Mouse (Mus musculus): ENCODE data around the gene Moxd1. TPM values are rescaled to one million over a fixed set of nuclear protein-coding genes. Genes with fewer than 3 reads are reported as not detected.

Moxd1 gene
- polyA plus RNA-seq, 1 experiment from 2014 or later, result 24.0 TPM

DNA sequence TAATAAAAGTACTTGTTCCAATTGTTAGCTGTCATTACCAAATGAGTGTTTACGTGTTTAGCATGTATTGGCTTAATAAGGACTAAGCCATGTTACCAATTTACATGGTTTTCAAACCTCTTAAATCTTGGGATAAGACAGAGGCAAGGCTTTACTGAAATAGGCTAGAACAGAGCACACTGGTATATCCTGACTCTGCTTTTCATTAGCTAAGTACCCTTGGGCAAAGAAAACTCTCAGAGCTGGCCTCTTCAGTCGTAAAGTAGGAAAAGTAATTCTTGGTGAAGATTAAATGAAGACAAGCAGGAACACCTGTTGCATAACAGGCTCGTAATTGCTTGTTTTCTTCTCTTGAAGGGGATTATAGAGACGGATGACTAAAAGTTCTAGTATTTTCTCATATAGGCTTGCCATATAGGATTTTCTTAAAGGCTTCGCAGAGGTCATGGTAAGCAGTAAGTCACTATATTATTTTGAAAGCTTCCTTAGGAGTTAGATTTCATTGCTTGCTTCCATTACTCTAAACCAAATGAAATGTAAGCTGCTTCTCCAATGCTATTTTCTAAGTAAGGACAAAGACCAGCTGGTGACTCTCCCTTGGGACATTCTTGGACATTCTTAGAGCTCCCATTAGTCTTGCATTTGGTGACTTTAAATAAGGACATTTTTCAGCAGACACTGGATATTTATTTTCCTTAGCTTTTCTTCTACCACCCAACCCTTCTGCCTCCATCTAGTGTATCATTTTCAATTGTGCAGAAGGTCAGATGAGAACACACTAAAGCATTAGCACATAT lies 36.7 kb downstream of the Moxd1 start:
- peak overlapping the region; percentile 23; the same call in 1 of the 2 replicates for H3K27ac ChIP-seq (ENCODE audit: low read length)
- H3K4me3 ChIP-seq (ENCODE audit: low read length), result no peak overlapping the region
- no peak; the same call in 1 of the 2 replicates for ATAC-seq (ENCODE audit: low FRiP score, low TSS enrichment)
- no peak overlapping the region for H3K4me2 ChIP-seq (replicated peaks; ENCODE audit: low read depth, low read length)
- WGBS, result 35% methylated on average over 5 of the region's 5 CpGs
- no peak overlapping the region for H3K9ac ChIP-seq (replicated peaks; ENCODE audit: low read length)
- H3K9me3 ChIP-seq (ENCODE audit: low read length), result no peaks in the 10 kb centered on the region
- no peaks in the 10 kb centered on the region for H3K27me3 ChIP-seq (ENCODE audit: insufficient read depth, low read length)
- H3K36me3 ChIP-seq (ENCODE audit: insufficient read depth, low read length), result no peaks in the 10 kb centered on the region
- H3K4me1 ChIP-seq (ENCODE audit: insufficient read depth, low read length), result 0 out of 2 replicates have a peak, but pooled peaks cover 2% of the 10 kb centered on the region

DNA sequence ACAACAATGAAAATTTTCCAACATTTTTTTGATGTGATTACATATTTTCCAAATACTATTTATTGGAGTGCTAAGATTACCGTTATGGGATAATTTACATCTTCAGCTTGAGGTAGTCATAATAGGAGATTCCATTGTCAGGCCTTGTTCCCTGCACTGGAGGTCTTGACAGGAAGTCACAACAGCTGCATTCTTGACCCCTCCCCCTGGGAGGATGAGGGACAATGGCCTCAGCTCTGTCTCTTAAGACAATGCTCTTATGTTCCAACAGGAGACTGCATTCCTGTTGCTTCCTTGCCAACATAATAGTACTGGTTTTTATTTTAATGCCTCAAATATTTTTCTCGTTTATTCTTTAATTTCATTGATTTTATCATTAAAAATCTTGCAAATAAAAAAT lies 44.2 kb downstream of the Moxd1 start:
- Histone ChIP-seq H3K36me3 (ENCODE audit: insufficient read depth, low read length) (no peaks in the 10 kb centered on the region), H3K27ac (ENCODE audit: low read length) (no peak overlapping the region), H3K4me1 (ENCODE audit: insufficient read depth, low read length) (no peaks in the 10 kb centered on the region), H3K9me3 (ENCODE audit: low read length) (no peaks in the 10 kb centered on the region), H3K4me3 (ENCODE audit: low read length) (no peak overlapping the region), H3K9ac (replicated peaks; ENCODE audit: low read length) (no peak overlapping the region), H3K27me3 (ENCODE audit: insufficient read depth, low read length) (no peaks in the 10 kb centered on the region), H3K4me2 (replicated peaks; ENCODE audit: low read depth, low read length) (no peak overlapping the region)
- 75% methylated on average over 2 of the region's 2 CpGs for WGBS
- no peak for ATAC-seq (ENCODE audit: low FRiP score, low TSS enrichment)

DNA sequence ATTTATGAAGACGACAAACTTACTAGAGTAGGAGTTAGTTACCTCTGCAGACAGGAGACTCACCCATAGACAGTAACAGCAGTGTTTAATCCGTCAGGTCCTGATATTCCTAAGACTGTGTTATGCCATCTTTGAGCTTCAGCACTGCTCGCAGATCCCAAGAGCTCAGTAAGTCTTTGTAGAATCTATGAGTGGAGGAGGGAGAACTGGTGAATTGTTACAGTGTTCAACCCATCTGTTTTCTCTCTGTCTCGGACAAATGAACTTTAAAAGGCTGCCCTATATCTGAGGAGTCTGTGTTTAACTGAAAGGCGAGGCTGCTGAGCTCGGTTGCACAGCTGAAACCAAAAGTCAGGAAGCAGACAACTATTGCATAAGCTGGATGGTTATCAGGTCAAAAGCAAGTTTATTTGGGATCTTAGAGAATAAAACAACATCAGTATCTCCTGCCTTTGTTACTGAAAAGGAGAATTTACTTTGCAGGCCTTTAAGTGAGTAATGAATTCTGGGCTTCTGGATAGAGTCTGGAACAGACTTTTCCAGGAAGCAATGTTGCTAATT lies 47.8 kb downstream of the Moxd1 start:
- Histone ChIP-seq H3K9ac (replicated peaks; ENCODE audit: low read length) (no peak overlapping the region), H3K4me2 (replicated peaks; ENCODE audit: low read depth, low read length) (no peak overlapping the region), H3K4me1 (ENCODE audit: insufficient read depth, low read length) (0 out of 2 replicates have a peak, but pooled peaks cover 5% of the 10 kb centered on the region), H3K4me3 (ENCODE audit: low read length) (no peak overlapping the region), H3K27ac (ENCODE audit: low read length) (0 out of 2 replicates have a peak overlapping the region, but pooled peaks have one; percentile 57), H3K36me3 (ENCODE audit: insufficient read depth, low read length) (no peaks in the 10 kb centered on the region), H3K27me3 (ENCODE audit: insufficient read depth, low read length) (no peaks in the 10 kb centered on the region), H3K9me3 (ENCODE audit: low read length) (no peaks in the 10 kb centered on the region)
- WGBS, result 44% methylated on average over 6 of the region's 6 CpGs
- no peak for ATAC-seq (ENCODE audit: low FRiP score, low TSS enrichment)

DNA sequence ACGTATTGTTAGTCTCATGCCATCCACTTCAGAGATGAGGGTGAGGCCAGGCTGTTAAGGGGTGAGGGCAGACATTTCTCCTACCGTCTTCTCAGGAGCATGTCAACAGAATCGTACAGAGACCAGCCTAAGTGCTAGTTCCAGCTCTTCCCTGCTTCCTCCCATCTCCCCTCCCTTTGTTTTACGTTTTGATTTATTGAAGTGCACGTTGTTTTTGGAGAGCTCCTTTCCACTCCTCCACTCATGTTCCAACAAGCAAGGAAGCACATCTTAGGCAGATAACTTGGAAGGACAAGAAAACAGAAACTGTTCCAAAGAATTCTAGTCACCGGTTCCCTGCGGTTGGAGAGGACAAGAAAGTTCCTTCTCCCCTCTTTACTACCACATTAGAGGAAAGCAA lies 52.9 kb downstream of the Moxd1 start:
- Histone ChIP-seq H3K36me3 (ENCODE audit: insufficient read depth, low read length) (no peaks in the 10 kb centered on the region), H3K4me1 (ENCODE audit: insufficient read depth, low read length) (0 out of 2 replicates have a peak, but pooled peaks cover 11% of the 10 kb centered on the region), H3K4me2 (replicated peaks; ENCODE audit: low read depth, low read length) (peak overlapping the region; percentile 6; the same call in 1 of the 2 replicates), H3K27ac (ENCODE audit: low read length) (no peak overlapping the region), H3K9me3 (ENCODE audit: low read length) (no peaks in the 10 kb centered on the region), H3K4me3 (ENCODE audit: low read length) (no peak overlapping the region), H3K27me3 (ENCODE audit: insufficient read depth, low read length) (no peaks in the 10 kb centered on the region), H3K9ac (replicated peaks; ENCODE audit: low read length) (no peak overlapping the region)
- ATAC-seq (ENCODE audit: low FRiP score, low TSS enrichment), result peak; percentile 59; the same call in 1 of the 2 replicates
- 10% methylated on average over 7 of the region's 7 CpGs for WGBS

DNA sequence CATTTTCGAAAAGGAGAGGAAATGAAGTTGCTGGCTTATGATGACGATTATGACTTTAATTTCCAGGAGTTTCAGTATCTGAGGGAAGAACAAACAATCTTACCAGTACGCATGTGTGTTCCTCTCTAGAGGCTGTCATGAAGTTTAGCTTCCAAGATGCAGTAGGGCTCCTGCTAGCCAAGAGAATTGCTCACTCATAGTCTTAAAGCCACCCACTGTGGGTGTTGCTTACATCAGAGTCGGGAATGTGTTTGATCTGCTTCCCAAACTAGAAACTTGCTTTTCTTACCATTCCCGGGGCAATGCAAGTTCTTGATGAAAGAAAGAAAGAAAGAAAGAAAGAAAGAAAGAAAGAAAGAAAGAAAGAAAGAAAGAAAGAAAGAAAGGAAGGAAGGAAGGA lies 59.3 kb downstream of the Moxd1 start:
- no peak for ATAC-seq (ENCODE audit: low FRiP score, low TSS enrichment)
- no peak overlapping the region for H3K9ac ChIP-seq (replicated peaks; ENCODE audit: low read length)
- no peaks in the 10 kb centered on the region for H3K4me1 ChIP-seq (ENCODE audit: insufficient read depth, low read length)
- H3K27me3 ChIP-seq (ENCODE audit: insufficient read depth, low read length), result no peaks in the 10 kb centered on the region
- no peak overlapping the region for H3K4me3 ChIP-seq (ENCODE audit: low read length)
- no peak overlapping the region for H3K4me2 ChIP-seq (replicated peaks; ENCODE audit: low read depth, low read length)
- H3K27ac ChIP-seq (ENCODE audit: low read length), result no peak overlapping the region
- 61% methylated on average over 5 of the region's 5 CpGs for WGBS
- no peaks in the 10 kb centered on the region for H3K36me3 ChIP-seq (ENCODE audit: insufficient read depth, low read length)
- no peaks in the 10 kb centered on the region for H3K9me3 ChIP-seq (ENCODE audit: low read length)

DNA sequence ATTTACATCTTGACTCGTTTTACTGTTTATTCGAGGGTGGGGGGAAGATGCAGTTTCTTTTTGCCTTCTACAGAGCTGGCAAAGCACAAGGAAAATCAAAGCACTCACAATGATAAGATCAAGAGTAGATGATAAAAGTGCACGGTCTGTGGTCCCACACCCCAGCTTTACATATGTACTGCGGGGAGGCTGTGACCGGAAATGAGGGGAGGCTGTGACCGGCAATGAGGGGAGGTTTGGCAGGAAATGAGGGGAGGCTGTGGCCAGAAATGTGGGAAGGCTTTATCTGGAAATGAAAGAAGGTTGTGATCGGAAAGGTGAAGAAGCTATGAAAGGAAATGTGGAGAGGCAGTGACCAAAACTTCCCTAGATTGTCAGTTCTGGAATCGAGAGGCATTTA lies 68.3 kb downstream of the Moxd1 start:
- Histone ChIP-seq H3K36me3 (ENCODE audit: insufficient read depth, low read length) (no peaks in the 10 kb centered on the region), H3K4me3 (ENCODE audit: low read length) (no peak overlapping the region), H3K4me1 (ENCODE audit: insufficient read depth, low read length) (no peaks in the 10 kb centered on the region), H3K27me3 (ENCODE audit: insufficient read depth, low read length) (no peaks in the 10 kb centered on the region), H3K4me2 (replicated peaks; ENCODE audit: low read depth, low read length) (no peak overlapping the region), H3K27ac (ENCODE audit: low read length) (no peak overlapping the region), H3K9ac (replicated peaks; ENCODE audit: low read length) (no peak overlapping the region), H3K9me3 (ENCODE audit: low read length) (no peaks in the 10 kb centered on the region)
- no peak for ATAC-seq (ENCODE audit: low FRiP score, low TSS enrichment)
- WGBS, result 64% methylated on average over 8 of the region's 8 CpGs

DNA sequence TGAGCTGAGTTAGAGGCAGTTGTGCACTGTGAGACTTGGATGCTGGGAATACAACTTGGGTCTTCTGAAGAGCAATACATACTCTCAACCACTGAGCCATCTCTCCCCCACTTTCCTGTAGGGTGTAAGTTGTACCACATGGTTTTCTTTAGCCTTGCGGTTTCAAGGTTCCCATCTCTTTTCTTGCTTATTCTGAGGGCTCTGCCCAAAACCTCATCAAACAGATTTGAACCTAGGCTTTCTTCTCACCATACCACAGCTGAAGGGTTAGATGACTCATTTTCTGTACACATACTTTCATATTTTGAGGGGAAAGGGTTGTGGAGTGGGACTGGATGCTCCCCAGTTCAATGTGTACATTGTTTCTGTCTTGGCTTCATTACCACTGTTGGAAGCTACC lies 69.4 kb downstream of the Moxd1 start:
- H3K27me3 ChIP-seq (ENCODE audit: insufficient read depth, low read length), result no peaks in the 10 kb centered on the region
- H3K9me3 ChIP-seq (ENCODE audit: low read length), result no peaks in the 10 kb centered on the region
- H3K4me2 ChIP-seq (replicated peaks; ENCODE audit: low read depth, low read length), result no peak overlapping the region
- WGBS, result 95% methylated on average over 1 of the region's 1 CpGs
- H3K4me1 ChIP-seq (ENCODE audit: insufficient read depth, low read length), result no peaks in the 10 kb centered on the region
- no peak overlapping the region for H3K27ac ChIP-seq (ENCODE audit: low read length)
- H3K4me3 ChIP-seq (ENCODE audit: low read length), result no peak overlapping the region
- ATAC-seq (ENCODE audit: low FRiP score, low TSS enrichment), result no peak
- no peaks in the 10 kb centered on the region for H3K36me3 ChIP-seq (ENCODE audit: insufficient read depth, low read length)
- no peak overlapping the region for H3K9ac ChIP-seq (replicated peaks; ENCODE audit: low read length)

DNA sequence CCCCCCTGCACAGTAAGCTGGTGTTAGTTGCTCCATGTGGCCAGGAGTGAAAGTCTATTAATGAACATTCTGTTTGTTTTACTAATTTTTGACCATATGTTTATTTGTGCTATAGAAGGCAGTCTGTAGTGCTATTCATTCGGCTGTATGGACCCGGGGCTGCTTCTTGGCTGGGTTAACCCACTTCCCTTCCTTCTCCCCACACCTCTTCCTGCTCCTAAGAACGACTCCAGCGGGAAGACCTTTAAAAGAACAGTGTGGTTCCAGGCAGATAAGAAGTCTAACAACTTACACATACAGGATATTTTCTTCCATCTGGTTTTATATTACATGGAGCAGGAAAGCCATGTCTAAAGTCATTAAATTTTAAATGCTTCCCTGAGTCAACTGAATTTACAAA lies 73.3 kb downstream of the Moxd1 start:
- Histone ChIP-seq H3K27me3 (ENCODE audit: insufficient read depth, low read length) (no peaks in the 10 kb centered on the region), H3K9me3 (ENCODE audit: low read length) (no peaks in the 10 kb centered on the region), H3K4me1 (ENCODE audit: insufficient read depth, low read length) (no peaks in the 10 kb centered on the region), H3K4me3 (ENCODE audit: low read length) (no peak overlapping the region), H3K9ac (replicated peaks; ENCODE audit: low read length) (no peak overlapping the region), H3K27ac (ENCODE audit: low read length) (no peak overlapping the region), H3K36me3 (ENCODE audit: insufficient read depth, low read length) (no peaks in the 10 kb centered on the region), H3K4me2 (replicated peaks; ENCODE audit: low read depth, low read length) (no peak overlapping the region)
- 36% methylated on average over 4 of the region's 4 CpGs for WGBS
- no peak for ATAC-seq (ENCODE audit: low FRiP score, low TSS enrichment)

DNA sequence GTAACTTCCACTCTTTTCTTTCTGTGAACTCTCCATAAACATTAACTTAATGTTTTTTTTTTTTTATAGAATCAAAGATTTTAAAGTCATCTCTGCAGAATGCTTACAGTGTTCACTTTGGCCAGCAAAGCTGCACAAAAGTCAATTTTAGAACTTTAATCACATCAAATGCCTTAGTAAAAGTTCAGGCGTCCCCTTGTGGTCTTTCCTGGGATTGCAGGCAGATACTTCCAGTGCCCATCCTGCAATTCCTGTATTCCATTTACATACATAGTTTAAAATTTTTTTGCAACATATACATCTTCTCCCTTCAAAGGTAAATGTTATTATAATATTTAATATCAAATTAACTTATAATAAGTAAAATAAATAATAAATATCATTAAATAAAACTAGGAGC lies 74.5 kb downstream of the Moxd1 start:
- Histone ChIP-seq H3K27me3 (ENCODE audit: insufficient read depth, low read length) (no peaks in the 10 kb centered on the region), H3K4me2 (replicated peaks; ENCODE audit: low read depth, low read length) (no peak overlapping the region), H3K4me3 (ENCODE audit: low read length) (no peak overlapping the region), H3K36me3 (ENCODE audit: insufficient read depth, low read length) (no peaks in the 10 kb centered on the region), H3K9ac (replicated peaks; ENCODE audit: low read length) (no peak overlapping the region), H3K27ac (ENCODE audit: low read length) (no peak overlapping the region), H3K9me3 (ENCODE audit: low read length) (no peaks in the 10 kb centered on the region), H3K4me1 (ENCODE audit: insufficient read depth, low read length) (no peaks in the 10 kb centered on the region)
- 0% methylated on average over 1 of the region's 1 CpGs for WGBS
- no peak for ATAC-seq (ENCODE audit: low FRiP score, low TSS enrichment)
